Mouse (Mus musculus) midbrain, embryonic 16.5 days (tissue): ENCODE measurements at regions not wholly inside any gene's neighbourhood (a gene's known extent, or its start where the extent isn't known, plus 50 kb on each side); places are given as distances from the start of the nearest gene placed in this dataset.
"Not testable (repeated sequence)": the region's sequence is repeated elsewhere in the genome, so short reads cannot be mapped to it uniquely, and the experiment has no call there.

Experiments used
- ATAC-seq: fragments of 200-750 bp; cut with Nextera tagmentation; 2 replicates; pipeline ENCODE4 v1.8.0; 2017; ENCODE audit warnings: moderate TSS enrichment
- H3K27ac ChIP-seq: fragments of 300-500 bp; sonication (generic); 2 replicates; pipeline ENCODE4 v1.5.1; 2014; ENCODE audit warnings: mild to moderate bottlenecking, low read length, mixed read lengths
- H3K27me3 ChIP-seq: fragments of 300-500 bp; sonication (generic); 2 replicates; pipeline ENCODE4 v1.6.1; 2014; ENCODE audit warnings: low read depth, low read length, mixed read lengths; ENCODE audit not compliant: control insufficient read depth, insufficient read depth
- H3K36me3 ChIP-seq: fragments of 300-500 bp; sonication (generic); 2 replicates; pipeline ENCODE4 v1.6.1; 2014; ENCODE audit warnings: mild to moderate bottlenecking, low read length, moderate library complexity, mixed read lengths; ENCODE audit not compliant: control insufficient read depth, insufficient read depth
- H3K4me1 ChIP-seq: fragments of 300-500 bp; sonication (generic); 2 replicates; pipeline ENCODE4 v1.6.1; 2014; ENCODE audit warnings: mild to moderate bottlenecking, low read length, mixed read lengths; ENCODE audit not compliant: control insufficient read depth, insufficient read depth
- H3K4me2 ChIP-seq: fragments of 300-500 bp; sonication (generic); 2 replicates; pipeline ENCODE4 v1.6.1; 2014; ENCODE audit warnings: mild to moderate bottlenecking, low read length, mixed read lengths
- H3K4me3 ChIP-seq: fragments of 300-500 bp; sonication (generic); 2 replicates; pipeline ENCODE4 v1.5.1; 2014; ENCODE audit warnings: low read depth, mild to moderate bottlenecking, low read length, moderate library complexity, mixed read lengths
- H3K9ac ChIP-seq: fragments of 300-500 bp; sonication (generic); 2 replicates; pipeline ENCODE4 v1.6.1; 2014; ENCODE audit warnings: low read depth, low read length, mixed read lengths
- H3K9me3 ChIP-seq: fragments of 300-500 bp; sonication (generic); replicated peaks from 2 replicates; pipeline ENCODE4 v1.6.1; 2014; ENCODE audit warnings: mild to moderate bottlenecking, low read length, mixed read lengths; ENCODE audit not compliant: control insufficient read depth, poor library complexity, severe bottlenecking
- WGBS: fragments of 180-500 bp; shearing (Covaris S2); extraction: QIAGEN DNeasy Blood & Tissue Kit; methylation state at CpG from one replicate; pipeline ENCODE4 v1.1.7; 2014; 5-methylcytosine and 5-hydroxymethylcytosine counted together

- Histone ChIP-seq H3K4me2 (no peak overlapping the region), H3K9ac (no peak overlapping the region), H3K27ac (no peak overlapping the region), H3K4me1 (no peaks in the 10 kb centered on the region), H3K9me3 (no peaks in the 10 kb centered on the region), H3K4me3 (no peak overlapping the region), H3K36me3 (no peaks in the 10 kb centered on the region), H3K27me3 (no peaks in the 10 kb centered on the region)
- 92% methylated on average over 3 of the region's 3 CpGs for WGBS
- no peak for ATAC-seq
Observed at GRCm38 (mm10) chr4:153160115-153160514, 322.5 kb downstream of the Ajap1 start.

- H3K9me3 ChIP-seq = no peaks in the 10 kb centered on the region
- no peak overlapping the region for H3K9ac ChIP-seq
- 95% methylated on average over 3 of the region's 3 CpGs for WGBS
- H3K27ac ChIP-seq = no peak overlapping the region
- no peak overlapping the region for H3K4me3 ChIP-seq
- ATAC-seq = no peak
- H3K4me2 ChIP-seq = no peak overlapping the region
- H3K36me3 ChIP-seq = no peaks in the 10 kb centered on the region
- H3K4me1 ChIP-seq = no peaks in the 10 kb centered on the region
- no peaks in the 10 kb centered on the region for H3K27me3 ChIP-seq
Observed at GRCm38 (mm10) chr4:153157572-153157971, 325.0 kb downstream of the Ajap1 start.

- not testable (repeated sequence) for H3K4me3 ChIP-seq, H3K4me1 ChIP-seq, H3K27ac ChIP-seq, H3K9me3 ChIP-seq, H3K9ac ChIP-seq, ATAC-seq, H3K27me3 ChIP-seq, H3K4me2 ChIP-seq, H3K36me3 ChIP-seq
Observed at GRCm38 (mm10) chr4:153152923-153153322, 329.7 kb downstream of the Ajap1 start.

GRCm38 (mm10) chr4:153133147-153133546, 349.5 kb downstream of the Ajap1 start:
- no peak overlapping the region for H3K4me2 ChIP-seq
- no peak for ATAC-seq
- no peaks in the 10 kb centered on the region for H3K27me3 ChIP-seq
- no peaks in the 10 kb centered on the region for H3K36me3 ChIP-seq
- H3K27ac ChIP-seq = no peak overlapping the region
- 63% methylated on average over 13 of the region's 13 CpGs for WGBS
- no peak overlapping the region for H3K9ac ChIP-seq
- no peaks in the 10 kb centered on the region for H3K9me3 ChIP-seq
- no peak overlapping the region for H3K4me3 ChIP-seq
- peaks cover 2% of the 10 kb centered on the region; the same call in 1 of the 2 replicates for H3K4me1 ChIP-seq

GRCm38 (mm10) chr4:153129345-153129744, 353.3 kb downstream of the Ajap1 start:
- Histone ChIP-seq H3K4me3 (no peak overlapping the region), H3K4me2 (no peak overlapping the region), H3K9me3 (no peaks in the 10 kb centered on the region), H3K36me3 (no peaks in the 10 kb centered on the region), H3K27ac (no peak overlapping the region), H3K9ac (no peak overlapping the region), H3K4me1 (peaks cover 2% of the 10 kb centered on the region; the same call in 1 of the 2 replicates), H3K27me3 (no peaks in the 10 kb centered on the region)
- WGBS = 92% methylated on average over 2 of the region's 2 CpGs
- no peak for ATAC-seq

GRCm38 (mm10) chr4:153128162-153128561, 354.4 kb downstream of the Ajap1 start:
- ATAC-seq = no peak
- no peaks in the 10 kb centered on the region for H3K36me3 ChIP-seq
- no peak overlapping the region for H3K27ac ChIP-seq
- no peak overlapping the region for H3K9ac ChIP-seq
- H3K27me3 ChIP-seq = no peaks in the 10 kb centered on the region
- 92% methylated on average over 12 of the region's 12 CpGs for WGBS
- H3K4me3 ChIP-seq = no peak overlapping the region
- H3K4me1 ChIP-seq = no peaks in the 10 kb centered on the region
- H3K4me2 ChIP-seq = no peak overlapping the region
- H3K9me3 ChIP-seq = no peaks in the 10 kb centered on the region

- no peaks in the 10 kb centered on the region for H3K4me1 ChIP-seq
- H3K9ac ChIP-seq = no peak overlapping the region
- H3K4me2 ChIP-seq = no peak overlapping the region
- ATAC-seq = no peak
- no peak overlapping the region for H3K27ac ChIP-seq
- no peaks in the 10 kb centered on the region; the same call in 1 of the 2 replicates for H3K9me3 ChIP-seq
- WGBS = 60% methylated on average over 6 of the region's 6 CpGs
- H3K36me3 ChIP-seq = no peaks in the 10 kb centered on the region
- no peaks in the 10 kb centered on the region for H3K27me3 ChIP-seq
- no peak overlapping the region for H3K4me3 ChIP-seq
Observed at GRCm38 (mm10) chr4:153120480-153120879, 362.1 kb downstream of the Ajap1 start.

- Histone ChIP-seq H3K27me3 (no peaks in the 10 kb centered on the region), H3K36me3 (no peaks in the 10 kb centered on the region), H3K9me3 (no peaks in the 10 kb centered on the region; the same call in 1 of the 2 replicates), H3K4me3 (no peak overlapping the region), H3K27ac (no peak overlapping the region), H3K9ac (no peak overlapping the region), H3K4me2 (no peak overlapping the region), H3K4me1 (no peaks in the 10 kb centered on the region)
- 49% methylated on average over 4 of the region's 4 CpGs for WGBS
- ATAC-seq = no peak
Observed at GRCm38 (mm10) chr4:153119647-153120102, 362.9 kb downstream of the Ajap1 start.

- Histone ChIP-seq H3K27me3 (no peaks in the 10 kb centered on the region), H3K4me2 (no peak overlapping the region), H3K9me3 (no peaks in the 10 kb centered on the region; the same call in 1 of the 2 replicates), H3K36me3 (no peaks in the 10 kb centered on the region), H3K9ac (no peak overlapping the region), H3K4me1 (no peaks in the 10 kb centered on the region), H3K4me3 (no peak overlapping the region), H3K27ac (no peak overlapping the region)
- WGBS = 50% methylated on average over 14 of the region's 14 CpGs
- ATAC-seq = no peak
Observed at GRCm38 (mm10) chr4:153118824-153119646, 363.6 kb downstream of the Ajap1 start.
